Mouse (Mus musculus) heart, adult 2 months (tissue): ENCODE measurements at regions not wholly inside any gene's neighbourhood (a gene's known extent, or its start where the extent isn't known, plus 50 kb on each side); places are given as distances from the start of the nearest gene placed in this dataset.

Experiments
- DNase-seq, 2 experiments: peaks; one replicate each; pipeline ENCODE4 v3.0.0; 2021
- H3K27ac ChIP-seq: fragments of 200-600 bp; 2 replicates; pipeline ENCODE4 v1.8.1; 2022
- H3K27me3 ChIP-seq: fragments of 200-500 bp; 2 replicates; pipeline ENCODE4 v1.6.1; 2012; ENCODE audit warnings: mild to moderate bottlenecking, low read length, inconsistent platforms, mixed read lengths; ENCODE audit not compliant: control insufficient read depth, insufficient read depth
- H3K36me3 ChIP-seq: fragments of 200-500 bp; 2 replicates; pipeline ENCODE4 v1.6.1; 2012; ENCODE audit warnings: low read length, inconsistent platforms; ENCODE audit not compliant: control insufficient read depth, insufficient read depth
- H3K4me1 ChIP-seq: fragments of 200-500 bp; 2 replicates; pipeline ENCODE4 v1.6.1; 2011; ENCODE audit warnings: low read length; ENCODE audit not compliant: control insufficient read depth, insufficient read depth
- H3K4me3 ChIP-seq: fragments of 200-600 bp; 2 replicates; pipeline ENCODE4 v1.8.1; 2022
- H3K79me2 ChIP-seq: fragments of 200-500 bp; replicated peaks from 2 replicates; pipeline ENCODE4 v1.6.1; 2012; ENCODE audit warnings: mild to moderate bottlenecking, inconsistent platforms, low read length, moderate library complexity, mixed read lengths; ENCODE audit not compliant: control insufficient read depth, insufficient read depth
- H3K9ac ChIP-seq: fragments of 200-500 bp; 2 replicates; pipeline ENCODE4 v1.6.1; 2012; ENCODE audit warnings: low read depth, mild to moderate bottlenecking, control low read depth, inconsistent platforms, low read length, mixed read lengths
- CTCF ChIP-seq: fragments of 200-600 bp; IDR thresholded peaks from 2 replicates; pipeline ENCODE4 v1.8.1; 2022; ENCODE audit warnings: antibody characterized with exemption, mild to moderate bottlenecking, moderate library complexity
- EP300 ChIP-seq: fragments of 200-500 bp; IDR thresholded peaks from 2 replicates; pipeline ENCODE4 v1.6.1; 2011; ENCODE audit warnings: low read depth, low read length, control low read depth; ENCODE audit not compliant: insufficient read depth
- POLR2A ChIP-seq: fragments of 200-500 bp; IDR thresholded peaks from 2 replicates; pipeline ENCODE4 v1.6.1; 2011; ENCODE audit warnings: mild to moderate bottlenecking, low read depth, low read length, control low read depth; ENCODE audit not compliant: insufficient read depth
- WGBS: fragments of 180-500 bp; shearing (Covaris S2); methylation state at CpG from one replicate; pipeline ENCODE4 v1.1.7; 2018; 5-methylcytosine and 5-hydroxymethylcytosine counted together
- intact Hi-C: fragments of 180-260 bp; cut with DNase I; formaldehyde crosslinking; loops from one replicate; pipeline ENCODE4 v1.15.1; 2025

DNA sequence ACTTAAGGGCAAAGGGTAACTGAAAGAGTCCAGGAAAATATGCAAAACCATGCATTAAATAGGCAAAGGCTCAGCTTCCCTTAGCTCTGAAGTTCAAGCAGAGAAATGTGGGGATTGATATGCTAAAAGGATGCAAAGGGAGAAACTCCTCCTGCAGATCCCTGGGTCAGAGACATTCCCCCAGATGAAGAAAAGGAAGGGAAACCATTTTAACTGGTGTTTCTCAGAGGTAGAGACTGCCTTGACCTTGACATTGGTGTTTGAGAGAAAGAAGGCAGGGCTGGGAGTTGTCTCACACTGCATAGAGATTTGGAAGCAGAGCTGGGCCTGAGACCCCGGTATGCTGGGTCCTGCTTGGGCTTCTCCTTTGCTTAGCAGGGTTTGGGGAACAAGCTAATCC is 155.8 kb upstream of the 4930535I16Rik start:
- H3K36me3 ChIP-seq = no peaks in the 10 kb centered on the region
- no peak overlapping the region for H3K9ac ChIP-seq
- H3K4me1 ChIP-seq = no peaks in the 10 kb centered on the region
- H3K4me3 ChIP-seq = no peak overlapping the region
- no peak for TF ChIP-seq POLR2A
- no peak for TF ChIP-seq EP300
- TF ChIP-seq CTCF = no peak
- H3K27me3 ChIP-seq = no peaks in the 10 kb centered on the region
- H3K27ac ChIP-seq = no peak overlapping the region
- DNase-seq = no peak
- 91% methylated on average over 1 of the region's 1 CpGs for WGBS
- H3K79me2 ChIP-seq = no peaks in the 10 kb centered on the region
- intact Hi-C loops = no loop called here

DNA sequence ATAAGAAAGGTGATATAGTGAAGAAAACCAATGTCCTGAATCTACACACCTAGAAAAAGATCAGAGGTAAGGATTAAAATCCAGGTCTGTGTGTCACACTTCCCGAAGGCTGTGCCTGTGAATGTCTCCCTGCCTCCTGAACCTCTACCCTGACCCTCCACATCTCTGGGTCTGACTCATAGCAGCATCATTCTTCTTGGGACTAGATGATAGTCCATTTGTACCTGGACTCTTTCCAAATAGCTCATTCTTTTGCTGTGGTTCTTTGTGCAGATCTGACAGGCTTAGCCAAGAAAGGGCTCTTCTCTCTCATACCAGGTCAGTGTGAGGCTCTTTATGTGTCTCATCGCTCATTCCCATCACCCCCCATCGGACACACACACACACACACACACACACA is 146.8 kb upstream of the 4930535I16Rik start:
- WGBS = 64% methylated on average over 3 of the region's 3 CpGs
- intact Hi-C loops = no loop called here
- DNase-seq = no peak

DNA sequence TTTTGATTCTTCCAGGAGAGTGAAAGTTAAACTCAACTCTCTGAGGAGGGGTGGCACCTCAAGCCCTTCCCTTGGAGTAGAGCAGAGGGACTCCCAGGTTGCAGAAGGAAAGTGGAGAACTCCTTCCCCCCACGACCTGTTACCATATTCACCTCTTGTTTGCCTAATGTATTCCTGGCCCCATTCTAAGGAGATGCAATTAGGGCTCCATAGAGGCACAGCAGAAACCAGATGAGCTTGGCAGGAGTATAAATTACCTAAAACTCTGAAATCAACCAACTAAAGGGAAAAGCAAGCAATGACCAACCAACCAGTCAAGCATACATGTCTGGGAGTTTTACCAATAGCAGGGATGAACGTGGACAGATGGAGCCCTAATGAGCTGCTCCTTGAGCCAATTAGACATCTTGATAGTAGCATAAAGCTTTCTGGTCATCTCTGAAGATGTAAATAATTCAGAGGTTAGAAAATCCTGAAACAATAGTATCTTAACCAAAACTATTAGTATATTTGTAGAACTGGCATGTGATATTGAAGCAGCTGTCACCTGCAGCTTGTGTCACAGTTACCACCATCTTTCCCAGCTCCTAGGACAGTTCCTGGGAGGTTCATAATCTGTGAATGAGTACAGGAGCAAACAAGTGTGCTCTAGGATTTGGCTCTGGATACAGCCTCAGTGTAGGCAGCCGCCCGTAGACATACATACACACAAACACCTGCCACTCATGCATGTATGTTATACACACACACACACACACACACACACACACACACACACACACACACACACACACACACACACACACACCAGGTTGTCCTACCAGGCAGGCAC is 145.7 kb upstream of the 4930535I16Rik start:
- no peak for TF ChIP-seq CTCF
- no peak for TF ChIP-seq POLR2A

More for the DNA sequence above, 146.8 kb upstream of the 4930535I16Rik start:
- Histone ChIP-seq H3K27ac (no peak overlapping the region), H3K4me1 (no peaks in the 10 kb centered on the region), H3K27me3 (no peaks in the 10 kb centered on the region), H3K79me2 (no peaks in the 10 kb centered on the region), H3K4me3 (no peak overlapping the region), H3K9ac (no peak overlapping the region), H3K36me3 (no peaks in the 10 kb centered on the region)
- TF ChIP-seq POLR2A = no peak
- no peak for TF ChIP-seq EP300
- no peak for TF ChIP-seq CTCF

GRCm38 (mm10) chr4:124057607-124058006 is 139.8 kb upstream of the 4930535I16Rik start:
- no peak for DNase-seq
- Histone ChIP-seq H3K27ac (no peak overlapping the region), H3K79me2 (no peaks in the 10 kb centered on the region), H3K36me3 (no peaks in the 10 kb centered on the region), H3K9ac (no peak overlapping the region), H3K4me1 (no peaks in the 10 kb centered on the region), H3K27me3 (no peaks in the 10 kb centered on the region), H3K4me3 (no peak overlapping the region)
- TF ChIP-seq POLR2A = no peak
- TF ChIP-seq EP300 = no peak
- no peak for TF ChIP-seq CTCF
- 94% methylated on average over 8 of the region's 8 CpGs for WGBS
- intact Hi-C loops = no loop called here

More for the DNA sequence above, 145.7 kb upstream of the 4930535I16Rik start:
- Histone ChIP-seq H3K79me2 (no peaks in the 10 kb centered on the region), H3K27ac (no peak overlapping the region), H3K4me1 (no peaks in the 10 kb centered on the region), H3K27me3 (no peaks in the 10 kb centered on the region), H3K4me3 (no peak overlapping the region), H3K36me3 (no peaks in the 10 kb centered on the region), H3K9ac (no peak overlapping the region)
- intact Hi-C loops = no loop called here
- DNase-seq = no peak
- WGBS = 72% methylated on average over 4 of the region's 4 CpGs

DNA sequence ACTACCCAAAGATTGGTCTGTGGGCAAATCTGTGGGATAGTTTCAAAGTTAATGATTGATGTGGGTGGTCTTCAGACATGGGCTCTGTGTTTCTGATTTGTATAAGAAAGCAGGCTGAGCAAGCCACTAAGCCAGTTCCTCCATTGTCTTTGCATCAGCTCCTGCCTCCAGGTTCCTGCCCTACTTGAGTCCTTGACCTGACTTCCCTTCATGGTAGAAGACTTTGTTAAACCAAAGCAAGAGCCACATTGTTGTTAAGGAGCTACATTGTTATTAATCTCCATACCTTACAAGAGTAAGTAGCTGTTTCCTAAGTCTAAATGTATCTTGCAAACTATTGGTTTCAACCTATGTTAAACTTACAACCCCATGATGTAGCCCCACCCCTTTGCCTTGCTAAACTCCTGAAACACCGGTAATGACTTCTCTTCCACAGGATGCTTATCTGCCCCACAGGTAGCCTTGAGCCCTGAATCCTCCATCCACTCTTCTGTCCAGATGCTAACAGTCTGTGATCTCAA is 136.5 kb upstream of the 4930535I16Rik start:
- WGBS = 68% methylated on average over 1 of the region's 1 CpGs
- intact Hi-C loops = no loop called here
- no peak overlapping the region for H3K4me3 ChIP-seq

DNA sequence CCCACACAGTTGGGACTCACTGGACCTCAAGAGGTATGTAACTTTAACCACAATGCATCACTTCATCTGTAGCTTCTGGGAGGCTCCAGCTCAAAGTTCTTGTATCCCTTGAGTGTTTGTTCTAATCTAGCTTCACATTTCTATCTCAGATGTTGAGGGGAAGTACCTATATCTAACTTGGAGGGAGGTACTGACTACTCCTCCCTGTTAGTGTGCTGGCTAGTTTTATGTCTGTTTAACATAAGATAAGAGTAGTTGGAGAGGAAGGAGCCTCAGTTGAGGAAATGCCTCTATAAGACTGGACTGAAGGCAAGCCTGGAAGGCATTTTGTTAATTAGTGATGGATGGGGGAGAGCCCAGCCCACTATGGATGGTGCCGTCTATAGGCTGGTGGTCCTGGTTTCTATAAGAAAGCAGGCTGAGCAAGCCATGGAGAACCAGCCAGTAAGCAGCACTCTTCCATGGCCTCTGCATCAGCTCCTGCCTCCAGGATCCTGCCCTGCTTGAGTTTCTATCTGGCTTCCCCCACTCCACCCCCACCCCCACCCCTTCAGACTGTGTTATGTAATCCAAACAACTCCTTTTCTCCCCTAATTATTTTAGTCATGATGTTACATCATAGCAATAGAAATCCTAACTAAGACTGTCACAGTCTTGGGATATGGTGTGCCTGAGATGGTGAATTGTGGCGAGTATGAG is 135.7 kb upstream of the 4930535I16Rik start:
- 72% methylated on average over 2 of the region's 2 CpGs for WGBS

More for the DNA sequence above, 136.5 kb upstream of the 4930535I16Rik start:
- Histone ChIP-seq H3K9ac (no peak overlapping the region), H3K27me3 (no peaks in the 10 kb centered on the region), H3K79me2 (no peaks in the 10 kb centered on the region), H3K4me1 (no peaks in the 10 kb centered on the region), H3K27ac (no peak overlapping the region), H3K36me3 (no peaks in the 10 kb centered on the region)
- DNase-seq = no peak
- TF ChIP-seq POLR2A (no peak), EP300 (no peak), CTCF (no peak)

More for the DNA sequence above, 135.7 kb upstream of the 4930535I16Rik start:
- intact Hi-C loops = no loop called here
- Histone ChIP-seq H3K36me3 (no peaks in the 10 kb centered on the region), H3K27ac (no peak overlapping the region), H3K4me1 (no peaks in the 10 kb centered on the region), H3K27me3 (no peaks in the 10 kb centered on the region), H3K4me3 (no peak overlapping the region), H3K9ac (no peak overlapping the region), H3K79me2 (no peaks in the 10 kb centered on the region)
- TF ChIP-seq EP300 = no peak
- no peak for DNase-seq
